Mouse (Mus musculus) liver, embryonic 14.5 days (tissue): Measurements from ENCODE around the gene D230025D16Rik.

Experiments
- CTCF ChIP-seq: IDR thresholded peaks from 2 replicates; pipeline ENCODE4 v1.5.1; 2016; ENCODE audit warnings: antibody characterized with exemption, low read depth, control low read depth
- EP300 ChIP-seq: IDR thresholded peaks from 2 replicates; pipeline ENCODE4 v1.6.1; 2016; ENCODE audit warnings: antibody characterized with exemption, low read depth

DNA sequence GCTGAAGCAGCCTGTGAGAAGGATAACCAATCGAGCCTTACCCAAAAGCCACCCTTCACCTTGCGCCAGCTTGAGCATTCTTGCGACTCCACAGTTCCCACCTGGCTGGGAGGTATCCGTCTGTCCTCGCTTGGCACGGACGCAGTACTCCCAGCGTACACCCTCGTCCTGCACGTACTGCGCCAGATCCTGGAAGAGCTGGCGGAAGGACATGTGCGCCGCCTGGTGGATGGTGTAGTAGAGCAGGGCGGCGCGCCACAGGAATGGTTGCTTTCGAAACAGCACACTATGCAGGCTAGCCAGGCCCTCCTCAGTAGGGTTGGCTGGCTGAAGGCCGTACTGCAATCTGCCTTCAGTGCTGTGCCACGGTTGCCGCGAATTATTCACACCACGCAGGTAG lies 58.1 kb downstream of the D230025D16Rik start:
- TF ChIP-seq CTCF (peak; percentile 99), EP300 (no peak)
